In the genomic region with DNA sequence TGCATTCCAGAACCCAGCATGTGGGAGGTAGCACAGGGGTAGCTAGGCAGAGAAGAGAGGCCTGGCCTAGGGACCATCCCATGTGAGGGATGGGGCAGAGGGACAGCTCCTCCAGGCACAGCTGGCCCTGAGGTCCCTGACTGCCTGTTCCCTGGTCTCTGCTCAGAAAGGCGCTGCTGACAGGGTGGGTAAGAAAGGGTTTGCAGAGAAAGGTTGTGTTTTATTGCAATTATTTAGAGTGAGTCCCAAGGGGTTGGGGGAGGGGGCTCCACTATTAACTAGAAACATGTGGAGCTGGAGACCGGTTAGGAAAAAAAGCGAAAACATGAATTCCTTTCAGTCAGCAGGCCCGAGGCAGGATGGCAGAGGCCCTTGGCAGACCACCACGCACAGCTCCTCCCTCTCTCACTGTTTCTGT, we compare ENCODE assay signal across 10 mouse cellular contexts. TPM values are rescaled to one million over a fixed set of nuclear protein-coding genes. Genes with fewer than 3 reads are reported as not detected.
DNase-seq lines count a peak whose midpoint lies in the region; ATAC-seq and TF ChIP-seq lines count a peak whose summit lies in the region.
"Had no signal": no experiment of that assay in that cellular context is flagged by ENCODE, and none has a peak within 500 bp of the region (broad histone marks: within the 10 kb centered on the region; RNA-seq: fewer than 3 reads in every experiment).

No protein-coding gene starts in this region.

- H3K27me3 ChIP-seq in forebrain, embryonic 12.5 days = no peaks in the 10 kb centered on the region
- H3K27me3 ChIP-seq in forebrain, embryonic 16.5 days (replicated peaks; ENCODE audit: control insufficient read depth, insufficient read depth, low read length) = no peaks in the 10 kb centered on the region
- H3K27me3 ChIP-seq in hindbrain, embryonic 16.5 days (replicated peaks; ENCODE audit: control insufficient read depth, insufficient read depth, low read length) = no peaks in the 10 kb centered on the region
- H3K27me3 ChIP-seq in small intestine, adult 2 months (ENCODE audit: control insufficient read depth, insufficient read depth, low read length) = no peaks in the 10 kb centered on the region

- H3K9ac ChIP-seq in forebrain, embryonic 12.5 days = no peak overlapping the region
- H3K9ac ChIP-seq in forebrain, embryonic 16.5 days (replicated peaks; ENCODE audit: low read depth, low read length) = no peak overlapping the region
- no peak overlapping the region for H3K9ac ChIP-seq in hindbrain, embryonic 16.5 days (ENCODE audit: low read depth, low read length)

- H3K9me3 ChIP-seq in forebrain, embryonic 12.5 days = no peaks in the 10 kb centered on the region
- no peaks in the 10 kb centered on the region for H3K9me3 ChIP-seq in forebrain, embryonic 16.5 days (ENCODE audit: control insufficient read depth, low read length)
- no peaks in the 10 kb centered on the region for H3K9me3 ChIP-seq in hindbrain, embryonic 16.5 days (ENCODE audit: control insufficient read depth, low read length)

- no peaks in the 10 kb centered on the region for H3K4me1 ChIP-seq in forebrain, embryonic 12.5 days
- no peaks in the 10 kb centered on the region for H3K4me1 ChIP-seq in forebrain, embryonic 16.5 days (replicated peaks; ENCODE audit: control insufficient read depth, insufficient read depth, low read length)
- peaks cover 52% of the 10 kb centered on the region for H3K4me1 ChIP-seq in lung, adult 2 months (ENCODE audit: control insufficient read depth, insufficient read depth, low read length)
- H3K4me1 ChIP-seq in hindbrain, embryonic 16.5 days (ENCODE audit: control insufficient read depth, insufficient read depth, low read depth, low read length) = no peaks in the 10 kb centered on the region
- peaks cover 3% of the 10 kb centered on the region; the same call in 1 of the 2 replicates for H3K4me1 ChIP-seq in small intestine, adult 2 months (ENCODE audit: control insufficient read depth, insufficient read depth, insufficient read length, low read length)

- no peak for ATAC-seq in forebrain, embryonic 12.5 days (ENCODE audit: low FRiP score)
- no peak for ATAC-seq in forebrain, embryonic 16.5 days
- no peak for ATAC-seq in hindbrain, embryonic 16.5 days

- WGBS in forebrain, embryonic 12.5 days = 78% methylated on average over 5 of the region's 5 CpGs
- WGBS in forebrain, embryonic 16.5 days = 91% methylated on average over 5 of the region's 5 CpGs
- WGBS in lung, adult 2 months = 55% methylated on average over 5 of the region's 5 CpGs
- WGBS in hindbrain, embryonic 16.5 days = 73% methylated on average over 5 of the region's 5 CpGs
- WGBS in small intestine, adult 2 months = 79% methylated on average over 5 of the region's 5 CpGs

- H3K36me3 ChIP-seq in forebrain, embryonic 12.5 days (replicated peaks) = 0 out of 2 replicates have a peak, but pooled peaks cover 7% of the 10 kb centered on the region
- no peaks in the 10 kb centered on the region for H3K36me3 ChIP-seq in forebrain, embryonic 16.5 days (ENCODE audit: control insufficient read depth, insufficient read depth)
- H3K36me3 ChIP-seq in hindbrain, embryonic 16.5 days (ENCODE audit: control insufficient read depth, insufficient read depth, low read length) = peaks cover 3% of the 10 kb centered on the region; the same call in 1 of the 2 replicates
- 0 out of 2 replicates have a peak, but pooled peaks cover 1% of the 10 kb centered on the region for H3K36me3 ChIP-seq in small intestine, adult 2 months (ENCODE audit: control insufficient read depth, insufficient read depth, low read length)

- TF ChIP-seq CTCF in lung, adult 2 months (IDR thresholded peaks at IDR 0.05; ENCODE audit: insufficient read depth, low read length) = no peak
- no peak for TF ChIP-seq CTCF in small intestine, adult 2 months (IDR thresholded peaks at IDR 0.05; ENCODE audit: extremely low read depth, insufficient read length, insufficient replicate concordance, low read depth, low read length)

- peak overlapping the region; percentile 19; the same call in 1 of the 2 replicates for H3K27ac ChIP-seq in forebrain, embryonic 12.5 days
- no peak overlapping the region for H3K27ac ChIP-seq in forebrain, embryonic 16.5 days (ENCODE audit: low read length)
- peak overlapping the region; percentile 44; the same call in 1 of the 2 replicates for H3K27ac ChIP-seq in hindbrain, embryonic 16.5 days (ENCODE audit: low read depth, low read length)
- H3K27ac ChIP-seq in small intestine, adult 2 months (ENCODE audit: insufficient read depth, low read depth, low read length) = peak overlapping the region; percentile 58

- DNase-seq in lung, postnatal 10 days = peak; percentile 58
- DNase-seq in lung, adult 2 months = no peak
- DNase-seq in adrenal gland, postnatal 10 days = no peak
- DNase-seq in urinary bladder, postnatal 36 days (ENCODE audit: low spot score in 2 of 2) = no peak
- DNase-seq: midbrain, embryonic 14.5 days had no signal

- H3K4me2 ChIP-seq in forebrain, embryonic 12.5 days = no peak overlapping the region
- H3K4me2 ChIP-seq in forebrain, embryonic 16.5 days (ENCODE audit: low read length) = no peak overlapping the region
- H3K4me2 ChIP-seq in hindbrain, embryonic 16.5 days (ENCODE audit: low read length) = no peak overlapping the region

- H3K4me3 ChIP-seq in forebrain, embryonic 12.5 days (replicated peaks) = no peak overlapping the region
- no peak overlapping the region for H3K4me3 ChIP-seq in forebrain, embryonic 16.5 days (replicated peaks; ENCODE audit: low read length)
- H3K4me3 ChIP-seq in lung, adult 2 months (replicated peaks; ENCODE audit: extremely low read depth, low read depth, low read length) = no peak overlapping the region
- no peak overlapping the region for H3K4me3 ChIP-seq in hindbrain, embryonic 16.5 days (ENCODE audit: low read length)
- no peak overlapping the region for H3K4me3 ChIP-seq in small intestine, adult 2 months (ENCODE audit: low read depth, low read length)

- no peak for TF ChIP-seq POLR2A in lung, adult 2 months (IDR thresholded peaks at IDR 0.05; ENCODE audit: borderline replicate concordance, extremely low read depth, low read depth, low read length)
- TF ChIP-seq POLR2A in small intestine, adult 2 months (IDR thresholded peaks at IDR 0.05; ENCODE audit: low read depth, low read length) = no peak

RNA-seq across cellular contexts. Expression of a gene that starts 7.1 kb away (rescaled TPM):
- polyA plus RNA-seq in forebrain, embryonic 12.5 days (2016; fragmentation: Nextera tagmentation; extraction: Ambion mirVana) = 14.5 and 18.8 TPM in 2 replicates
- polyA plus RNA-seq in forebrain, embryonic 16.5 days (2015; fragmentation: Nextera tagmentation; extraction: Ambion mirVana) = 13.4 and 14.4 TPM in 2 replicates
- polyA plus RNA-seq in lung, adult 2 months (2012; rRNA removed) = 18.8 and 19.3 TPM in 2 replicates
- 9.6 and 9.9 TPM in 2 replicates for polyA plus RNA-seq in hindbrain, embryonic 16.5 days (2015; fragmentation: Nextera tagmentation; extraction: Ambion mirVana)
- 6.0 and 7.2 TPM in 2 replicates for polyA plus RNA-seq in small intestine, adult 2 months (2012; rRNA removed)
- total RNA-seq in adrenal gland, postnatal 10 days (2021) = 10 to 100 TPM in 1 of 2 experiments, 1 to 10 TPM in 1; 6.4 to 11.6 TPM

RNA-seq across cellular contexts. Expression of a gene that starts 7.2 kb away (rescaled TPM):
- 78.4 and 89.3 TPM in 2 replicates for polyA plus RNA-seq in forebrain, embryonic 12.5 days (2016; fragmentation: Nextera tagmentation; extraction: Ambion mirVana)
- polyA plus RNA-seq in forebrain, embryonic 16.5 days (2015; fragmentation: Nextera tagmentation; extraction: Ambion mirVana) = 80.4 and 86.8 TPM in 2 replicates
- polyA plus RNA-seq in lung, adult 2 months (2012; rRNA removed) = 220 and 230 TPM in 2 replicates
- 65.8 and 80.9 TPM in 2 replicates for polyA plus RNA-seq in hindbrain, embryonic 16.5 days (2015; fragmentation: Nextera tagmentation; extraction: Ambion mirVana)
- 52.8 and 83.5 TPM in 2 replicates for polyA plus RNA-seq in small intestine, adult 2 months (2012; rRNA removed)
- 100 to 1,000 TPM in 1 of 2 experiments, 10 to 100 TPM in 1; 84.9 to 110 TPM for total RNA-seq in adrenal gland, postnatal 10 days (2021)

RNA-seq across cellular contexts. Expression of a gene that starts 10.5 kb away (rescaled TPM):
- polyA plus RNA-seq in forebrain, embryonic 12.5 days (2016; fragmentation: Nextera tagmentation; extraction: Ambion mirVana) = 18.3 and 21.9 TPM in 2 replicates
- polyA plus RNA-seq in forebrain, embryonic 16.5 days (2015; fragmentation: Nextera tagmentation; extraction: Ambion mirVana) = 28.1 and 31.2 TPM in 2 replicates
- polyA plus RNA-seq in lung, adult 2 months (2012; rRNA removed) = 507 and 712 TPM in 2 replicates
- 60.8 TPM in 2 replicates for polyA plus RNA-seq in hindbrain, embryonic 16.5 days (2015; fragmentation: Nextera tagmentation; extraction: Ambion mirVana)
- polyA plus RNA-seq in small intestine, adult 2 months (2012; rRNA removed) = 35.6 and 44.9 TPM in 2 replicates
- 10 to 100 TPM; 66.9 to 72.8 TPM for total RNA-seq in adrenal gland, postnatal 10 days (2021)

RNA-seq across cellular contexts. Expression of a gene that starts 18.7 kb away (rescaled TPM):
- not detected in 2 replicates for polyA plus RNA-seq in forebrain, embryonic 12.5 days (2016; fragmentation: Nextera tagmentation; extraction: Ambion mirVana)
- polyA plus RNA-seq in forebrain, embryonic 16.5 days (2015; fragmentation: Nextera tagmentation; extraction: Ambion mirVana) = not detected in 2 replicates
- 77.9 and 131 TPM in 2 replicates for polyA plus RNA-seq in lung, adult 2 months (2012; rRNA removed)
- polyA plus RNA-seq in hindbrain, embryonic 16.5 days (2015; fragmentation: Nextera tagmentation; extraction: Ambion mirVana) = 0.54 and 0.75 TPM in 2 replicates
- polyA plus RNA-seq in small intestine, adult 2 months (2012; rRNA removed) = 2.0 and 6.5 TPM in 2 replicates
- not detected for total RNA-seq in adrenal gland, postnatal 10 days (2021)
- total RNA-seq: hematopoietic stem cell, adult 5-6 weeks had no signal
- polyA plus RNA-seq: midbrain, embryonic 14.5 days had no signal

RNA-seq across cellular contexts. Expression of a gene that starts 29.9 kb away (rescaled TPM):
- polyA plus RNA-seq in forebrain, embryonic 12.5 days (2016; fragmentation: Nextera tagmentation; extraction: Ambion mirVana) = 25.5 and 26.9 TPM in 2 replicates
- 17.9 and 22.0 TPM in 2 replicates for polyA plus RNA-seq in forebrain, embryonic 16.5 days (2015; fragmentation: Nextera tagmentation; extraction: Ambion mirVana)
- polyA plus RNA-seq in lung, adult 2 months (2012; rRNA removed) = 89.7 and 89.8 TPM in 2 replicates
- 10.8 and 18.7 TPM in 2 replicates for polyA plus RNA-seq in hindbrain, embryonic 16.5 days (2015; fragmentation: Nextera tagmentation; extraction: Ambion mirVana)
- polyA plus RNA-seq in small intestine, adult 2 months (2012; rRNA removed) = 41.1 and 85.8 TPM in 2 replicates
- total RNA-seq in adrenal gland, postnatal 10 days (2021) = 10 to 100 TPM; 38.9 to 42.2 TPM
